Mouse (Mus musculus) kidney, adult 8-10 months (tissue): ENCODE data around the gene Hectd4.
A peak's percentile ranks its signal among the peaks of the same experiment; 100 is the strongest.

Source experiments
- DNase-seq, 2 experiments: peaks; one replicate each; pipeline ENCODE4 v3.0.0; 2022

Gene Hectd4

DNA sequence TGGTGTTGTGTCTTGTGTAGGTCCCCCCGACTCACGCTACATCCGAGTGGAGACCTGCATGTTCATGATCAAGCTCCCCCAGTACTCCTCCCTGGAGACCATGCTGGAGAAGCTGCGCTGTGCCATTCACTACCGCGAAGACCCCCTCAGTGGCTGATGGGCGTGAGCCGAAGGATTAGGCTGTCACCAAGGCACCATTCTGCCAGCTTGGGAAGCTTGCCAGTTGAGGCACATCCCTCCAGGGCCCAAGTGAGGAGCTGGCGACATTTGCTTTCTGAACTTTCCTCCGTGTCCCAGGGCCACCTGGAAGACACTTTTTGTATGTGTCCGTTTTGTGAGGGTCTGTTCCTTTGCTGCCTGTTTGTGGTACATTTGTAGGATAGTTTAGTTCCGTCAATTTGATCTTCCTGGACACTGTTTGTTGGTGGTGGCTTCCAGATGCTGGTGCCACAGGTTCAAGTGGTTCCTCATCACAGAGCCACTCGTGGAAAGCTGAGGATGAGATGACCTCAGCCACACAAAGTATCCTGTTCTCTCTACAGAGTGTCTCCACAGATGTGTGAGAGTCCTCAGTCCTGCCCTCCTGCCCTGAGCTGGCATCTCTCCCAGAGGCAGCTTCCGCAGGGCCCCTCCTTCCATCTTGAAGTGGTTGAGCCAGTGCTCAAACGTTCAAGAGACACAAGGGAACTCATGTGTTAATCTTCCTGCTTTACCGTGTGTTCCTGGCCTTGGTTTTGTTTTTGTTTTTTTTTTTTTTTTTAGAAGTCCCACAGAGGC, 146.6 kb downstream of the Hectd4 start:
- DNase-seq = no peak

DNA sequence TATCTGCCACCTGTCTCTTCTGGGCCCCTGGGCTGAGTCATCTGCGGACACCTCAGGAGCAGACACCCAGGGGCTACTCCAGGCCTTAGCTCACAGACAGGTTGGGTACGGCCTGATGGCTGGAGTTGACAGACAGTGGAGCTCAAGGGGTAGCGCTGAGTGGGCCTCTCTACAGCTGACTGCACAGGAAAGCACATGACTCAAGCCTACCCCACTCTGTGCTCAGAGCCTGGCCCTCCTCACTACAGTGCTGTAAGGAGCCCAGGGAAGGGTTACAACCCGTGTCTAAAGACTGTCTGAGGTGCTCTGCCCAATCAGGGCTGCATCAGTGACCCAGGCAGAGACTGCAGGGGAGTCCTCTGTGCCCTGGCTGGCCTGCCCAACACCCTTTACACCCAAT, 147.2 kb downstream of the Hectd4 start:
- no peak for DNase-seq

DNA sequence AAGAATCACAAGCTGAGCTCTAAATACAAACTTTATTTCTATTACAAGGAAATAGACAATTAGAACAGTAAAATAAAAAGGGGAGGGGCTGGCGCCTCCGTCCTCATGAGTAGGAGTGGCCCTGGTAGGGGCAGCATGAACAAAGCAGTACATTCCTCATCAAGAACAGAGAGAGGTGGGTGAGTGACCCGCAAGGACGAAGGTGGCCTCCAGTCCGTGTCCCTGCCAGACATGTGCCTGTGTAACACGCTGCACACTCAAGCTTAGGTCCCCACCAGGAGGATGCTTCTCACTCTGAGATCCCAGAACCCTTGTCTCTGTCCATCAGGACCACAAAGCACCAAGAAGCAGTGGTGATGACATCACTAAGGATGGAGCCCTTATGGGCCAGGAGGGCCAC, 151.7 kb downstream of the Hectd4 start:
- no peak for DNase-seq

DNA sequence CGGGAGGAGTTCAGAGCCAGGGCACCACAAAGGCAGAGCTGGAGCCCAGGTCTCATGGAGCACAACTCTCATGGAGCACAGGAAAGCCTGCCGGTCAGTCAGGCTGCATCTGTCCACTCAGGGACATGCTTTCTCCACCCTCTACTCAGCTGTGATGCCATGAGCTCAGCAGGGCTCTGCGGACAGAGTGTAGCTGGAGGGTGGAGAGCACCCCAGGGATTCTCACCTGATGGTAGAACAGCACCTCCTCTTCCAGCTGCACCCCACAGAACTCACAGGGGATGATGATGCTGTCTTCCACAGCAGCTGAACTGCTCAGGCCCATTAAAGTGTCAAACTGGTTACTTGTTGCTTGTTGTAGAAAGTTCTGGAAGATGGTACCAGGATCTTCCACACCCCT, 154.8 kb downstream of the Hectd4 start:
- no peak for DNase-seq

DNA sequence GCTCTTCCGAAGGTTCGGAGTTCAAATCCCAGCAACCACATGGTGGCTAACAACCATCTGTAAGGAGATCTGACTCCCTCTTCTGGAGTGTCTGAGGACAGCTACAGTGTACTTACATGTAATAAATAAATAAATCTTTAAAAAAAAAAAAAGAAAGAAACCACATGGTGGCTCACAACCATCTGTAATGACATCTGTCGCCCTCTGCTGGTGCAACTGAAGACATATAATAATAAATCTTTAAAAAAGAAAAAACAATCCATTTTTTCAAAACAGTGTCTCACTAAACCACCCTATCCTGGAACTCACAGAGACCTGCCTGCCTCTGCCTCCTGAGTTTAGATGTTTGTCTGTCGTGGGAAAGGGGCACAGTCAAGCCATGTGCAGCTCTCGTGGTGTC, 157.0 kb downstream of the Hectd4 start:
- DNase-seq = peak in 1 of 2 experiments; percentile 13

DNA sequence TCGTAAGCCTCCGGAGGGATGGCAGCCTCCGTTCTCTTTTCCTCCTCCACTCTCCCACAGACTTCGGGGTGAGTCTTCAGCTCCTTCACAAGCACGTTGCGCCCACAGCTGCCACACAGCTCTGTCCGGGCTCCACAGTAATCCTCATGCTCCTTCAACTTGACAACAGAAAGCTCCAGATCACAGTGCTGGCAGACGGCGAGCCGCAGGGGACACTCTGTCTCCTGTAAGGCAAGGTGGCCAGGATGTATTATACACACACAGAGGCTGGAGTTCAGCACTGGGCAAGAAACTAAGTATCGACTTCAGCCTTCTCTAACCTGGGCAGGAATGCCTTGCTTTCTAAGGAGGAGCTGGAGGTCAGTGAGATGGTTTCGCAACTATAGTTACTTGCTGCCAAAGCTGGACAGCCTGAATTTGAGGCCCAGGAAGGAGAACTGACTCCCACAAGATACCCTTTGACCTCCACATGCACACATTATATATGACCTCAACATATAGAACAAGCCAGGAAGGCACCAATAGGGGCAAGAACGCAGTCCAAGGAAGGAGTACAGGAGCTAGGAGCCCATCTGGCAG, 158.7 kb downstream of the Hectd4 start:
- no peak for DNase-seq

DNA sequence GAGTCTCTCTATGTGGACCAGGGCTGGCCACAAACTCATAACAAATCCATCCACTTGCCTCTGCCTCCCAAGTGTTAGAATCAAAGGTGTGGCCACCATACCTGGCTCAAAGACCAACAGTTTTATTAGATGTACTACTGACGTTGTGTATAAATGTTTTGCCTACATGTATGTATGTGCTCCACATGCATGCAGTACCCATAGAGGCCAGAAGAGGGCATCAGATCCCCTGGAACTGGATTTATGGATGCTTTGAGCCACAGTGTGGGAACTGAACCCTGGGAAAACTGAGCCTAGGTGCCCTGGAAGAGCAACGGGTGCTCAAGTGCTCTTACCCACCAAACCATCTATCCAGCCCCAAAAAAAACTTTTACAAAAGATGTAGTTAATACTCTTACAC, 160.7 kb downstream of the Hectd4 start:
- DNase-seq = no peak

DNA sequence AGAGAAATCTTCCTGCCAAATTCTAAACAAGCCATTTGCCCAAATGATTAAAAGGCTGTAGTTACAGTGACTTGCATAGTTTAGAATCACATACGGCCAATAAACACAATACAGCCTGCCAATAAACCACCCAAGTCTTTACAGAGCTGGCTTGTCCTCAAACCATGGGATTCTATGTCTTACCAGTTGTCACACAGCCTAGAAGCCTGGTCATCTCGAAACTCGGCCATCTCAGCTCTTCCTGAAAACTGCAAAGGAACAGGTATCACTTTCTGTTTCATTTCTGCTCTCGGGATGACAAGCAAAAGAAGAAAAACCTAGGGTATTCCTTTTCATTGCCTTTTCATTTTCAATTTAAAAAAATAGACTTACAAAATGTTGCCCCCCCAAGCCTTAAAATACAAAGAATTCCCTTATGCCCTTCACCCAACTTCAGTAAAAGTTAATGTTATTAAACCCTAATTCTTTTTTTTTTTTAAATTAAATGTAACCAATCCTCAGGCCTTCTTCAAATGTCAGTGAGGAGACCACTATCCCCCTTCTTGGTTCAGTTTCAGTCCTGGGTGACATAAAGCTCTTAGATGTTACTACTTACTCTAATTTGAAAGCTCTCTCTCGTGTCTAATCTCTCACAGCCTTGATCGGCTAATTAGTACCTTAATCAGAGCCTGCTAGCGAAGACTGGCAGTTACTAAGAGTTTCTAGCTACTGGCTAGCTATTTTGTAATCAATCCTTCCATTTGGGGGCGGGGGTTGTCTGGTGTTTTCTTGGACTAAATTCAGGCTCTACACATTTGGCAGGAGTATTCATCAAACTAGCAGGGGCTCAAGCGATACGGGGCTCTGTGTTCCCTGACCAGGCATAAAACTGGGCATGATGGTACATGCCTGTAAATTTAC, 164.1 kb downstream of the Hectd4 start:
- no peak for DNase-seq

DNA sequence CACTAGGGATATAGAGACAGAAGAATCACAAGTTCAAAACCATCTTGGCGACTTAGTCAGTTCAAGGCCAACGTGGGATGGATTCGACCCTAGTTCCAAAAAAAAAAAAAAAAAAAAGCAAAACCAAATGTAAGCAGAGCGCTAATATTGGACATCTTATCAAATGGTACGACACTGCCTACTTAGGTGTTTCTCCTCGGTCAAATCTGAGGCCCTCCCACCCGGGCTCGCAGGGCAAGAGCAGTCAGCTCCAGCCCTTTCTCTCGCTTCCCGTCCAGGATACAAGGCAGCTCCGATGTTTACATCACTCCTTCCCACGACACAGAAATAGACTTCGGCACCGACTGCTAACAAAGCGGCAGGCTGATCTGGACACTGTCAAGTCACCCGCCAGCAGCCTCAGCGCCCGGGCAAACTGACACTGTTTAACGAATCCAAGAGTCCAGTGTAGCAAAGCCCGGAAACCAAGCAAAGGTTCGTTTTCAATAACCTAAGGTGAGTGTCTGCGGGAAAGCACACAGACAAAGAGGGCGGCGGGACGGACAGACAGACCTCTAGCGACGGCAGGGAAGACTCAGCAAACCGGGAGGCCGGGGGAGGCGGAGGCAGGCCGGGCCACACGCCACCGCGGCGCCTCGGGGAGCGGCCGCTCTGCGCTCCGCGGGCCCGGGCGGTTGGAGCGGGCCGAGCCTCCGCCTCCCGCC, 164.9 kb downstream of the Hectd4 start:
- DNase-seq = peak in 1 of 2 experiments; percentile 53

DNA sequence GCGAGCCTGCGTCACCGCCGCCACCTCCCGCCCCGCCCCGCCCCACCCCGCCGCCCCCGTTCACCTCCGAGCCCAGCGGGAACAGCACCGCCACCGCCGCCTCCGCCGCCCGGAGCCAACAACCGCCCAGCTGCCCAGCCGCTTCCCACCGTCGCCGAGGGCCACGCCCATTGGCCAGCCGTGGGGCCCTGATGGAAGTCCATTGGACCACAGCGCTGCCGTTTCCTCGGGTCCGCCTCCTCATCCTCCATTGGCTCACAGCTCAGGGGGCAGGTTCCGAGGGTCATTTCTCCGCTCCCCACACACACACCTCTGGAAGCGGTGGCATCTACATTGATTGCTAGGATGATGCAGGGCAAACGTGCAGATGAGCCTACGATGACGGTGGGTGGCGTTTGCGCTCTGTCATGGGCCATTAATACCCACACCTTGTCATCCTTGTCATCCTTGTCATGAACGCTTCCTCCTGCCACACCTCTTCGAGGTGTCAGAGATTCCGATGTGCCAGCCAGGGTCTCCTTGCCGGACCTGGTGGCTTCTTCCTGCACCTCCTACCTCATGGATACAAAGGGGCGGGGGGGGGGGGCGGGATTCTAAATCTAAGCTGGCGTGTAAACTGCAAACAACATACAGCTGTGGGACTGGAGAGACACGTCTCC, 165.6 kb downstream of the Hectd4 start, which contains the start of gene Trafd1:
Gene Trafd1 (minus strand): TSS at position 172 of the 659 bp plus-strand sequence.
- peak; percentile 96 for DNase-seq

DNA sequence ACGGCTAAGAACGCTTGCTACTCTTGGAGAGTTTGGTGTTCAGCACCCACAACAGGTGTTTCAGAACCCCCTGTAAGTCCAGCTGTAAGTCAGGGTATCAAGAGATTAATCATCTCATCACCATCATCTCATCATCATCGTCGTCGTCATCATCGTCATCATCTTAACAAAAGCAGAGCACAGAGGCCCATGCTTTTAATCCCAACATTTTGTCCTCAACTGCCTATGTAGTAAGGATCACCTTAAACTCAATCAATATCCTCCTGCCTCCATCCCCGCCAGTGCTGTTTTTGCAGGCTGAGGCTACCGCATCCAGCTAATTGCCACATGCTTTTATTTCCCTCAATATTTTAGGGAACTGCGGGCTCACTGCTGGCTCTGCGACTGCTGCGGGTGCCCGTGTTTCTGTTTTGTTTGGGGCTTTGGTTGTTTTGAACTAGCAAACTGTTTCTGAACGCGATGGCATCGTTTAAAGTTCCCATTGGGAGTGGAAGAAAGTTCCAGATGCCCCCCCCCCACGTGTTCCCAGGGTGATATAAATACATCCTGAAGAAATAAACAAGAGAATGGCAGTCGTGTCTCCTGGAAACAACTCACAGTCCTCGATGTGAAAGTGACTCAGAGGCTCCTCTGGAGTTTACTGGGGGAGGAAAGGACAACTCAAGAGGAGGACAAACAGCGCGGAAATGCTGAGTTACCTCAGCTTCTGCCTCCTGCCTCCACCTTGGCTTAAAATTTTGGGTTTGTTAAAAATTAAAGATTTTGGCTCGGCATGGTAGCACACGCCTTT, 166.3 kb downstream of the Hectd4 start:
- no peak for DNase-seq

DNA sequence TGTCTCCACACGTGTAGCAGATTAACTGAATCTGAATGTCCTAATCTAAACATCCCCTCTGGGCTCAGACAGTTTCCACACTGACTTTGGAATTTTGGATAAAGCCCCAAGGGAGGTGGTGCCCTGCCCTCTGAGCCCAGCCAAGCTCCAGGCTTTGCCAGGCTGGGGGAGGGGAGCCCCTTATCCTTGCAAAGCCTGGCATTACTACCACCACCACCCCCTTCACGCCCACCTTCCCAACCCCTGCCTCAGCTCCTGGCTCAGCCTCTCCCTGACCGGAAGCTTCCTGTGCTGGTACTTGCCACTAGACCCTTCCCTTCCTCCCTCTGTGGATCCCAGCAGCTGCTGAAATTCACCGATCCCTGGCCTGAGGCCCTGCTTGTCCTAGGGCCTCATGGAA, 167.1 kb downstream of the Hectd4 start:
- no peak for DNase-seq

DNA sequence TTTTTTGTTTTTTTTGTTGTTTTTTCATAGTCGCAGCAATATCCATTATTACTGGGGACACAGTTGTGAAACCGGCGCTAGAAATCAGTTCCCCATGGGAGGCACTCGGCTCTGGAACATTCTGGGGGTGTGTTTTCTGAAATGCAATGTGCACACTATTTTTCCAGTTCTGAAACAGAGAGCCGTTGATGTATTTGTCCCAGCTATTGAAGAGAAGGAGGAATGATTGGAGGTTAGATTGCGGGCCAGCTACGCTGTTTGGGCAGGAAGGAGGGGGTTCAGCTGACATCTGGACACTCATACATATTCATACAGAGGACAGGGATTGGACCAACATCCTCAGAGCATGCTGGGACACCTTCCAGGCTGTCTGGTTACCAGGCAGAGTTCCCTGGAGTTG, 169.1 kb downstream of the Hectd4 start:
- no peak for DNase-seq

DNA sequence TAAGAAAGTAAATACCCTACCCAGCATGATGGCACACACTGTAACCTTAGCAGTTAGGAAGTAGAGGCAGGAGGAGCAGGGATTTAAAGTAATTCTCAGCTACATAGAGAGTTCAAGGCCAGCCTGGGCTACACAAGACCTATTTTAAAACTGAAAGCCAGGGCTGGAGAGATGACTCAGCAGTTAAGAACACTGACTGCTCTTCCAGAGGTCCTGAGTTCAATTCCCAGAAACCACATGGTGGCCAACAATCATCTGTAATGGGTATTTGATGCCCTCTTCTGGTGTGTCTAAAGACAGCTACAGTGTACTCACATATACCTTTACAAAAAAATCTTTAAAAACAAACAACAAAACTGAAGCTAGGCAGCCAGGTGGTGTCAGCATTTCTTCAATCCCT, 169.7 kb downstream of the Hectd4 start:
- no peak for DNase-seq

DNA sequence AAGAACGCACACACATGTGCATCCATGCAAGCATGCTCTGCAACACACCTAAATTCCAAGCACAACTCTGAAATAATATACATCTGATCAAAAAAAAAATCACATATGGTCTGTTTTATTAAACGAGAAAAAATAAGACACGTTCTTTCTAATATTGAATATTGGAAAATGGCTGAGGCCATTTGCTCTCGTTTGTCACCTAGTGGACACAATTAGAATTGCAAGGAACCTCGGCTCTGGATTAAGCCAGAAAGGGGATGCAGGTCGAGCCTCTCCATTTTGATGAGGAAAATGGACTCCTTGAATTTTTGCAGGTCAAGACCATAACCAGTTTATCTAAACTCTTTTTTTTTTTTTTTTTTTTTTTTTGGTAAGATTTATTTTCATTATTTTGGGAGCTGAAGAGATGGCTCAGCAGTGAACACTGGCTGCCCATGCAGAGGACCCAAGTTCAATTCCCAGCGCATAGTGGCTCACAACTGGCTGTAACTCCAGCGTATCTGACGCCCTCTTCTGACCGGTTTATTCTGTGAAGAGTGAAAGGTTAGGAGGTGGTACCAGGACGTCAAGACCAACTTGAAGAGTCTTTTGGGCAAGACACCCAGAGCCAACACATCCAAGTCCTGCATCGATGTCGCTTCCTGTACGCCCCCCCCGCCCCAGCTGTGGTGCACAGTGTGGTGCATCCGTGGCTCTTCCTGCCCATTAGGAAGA, 172.8 kb downstream of the Hectd4 start:
- DNase-seq = peak in 1 of 2 experiments; percentile 31

DNA sequence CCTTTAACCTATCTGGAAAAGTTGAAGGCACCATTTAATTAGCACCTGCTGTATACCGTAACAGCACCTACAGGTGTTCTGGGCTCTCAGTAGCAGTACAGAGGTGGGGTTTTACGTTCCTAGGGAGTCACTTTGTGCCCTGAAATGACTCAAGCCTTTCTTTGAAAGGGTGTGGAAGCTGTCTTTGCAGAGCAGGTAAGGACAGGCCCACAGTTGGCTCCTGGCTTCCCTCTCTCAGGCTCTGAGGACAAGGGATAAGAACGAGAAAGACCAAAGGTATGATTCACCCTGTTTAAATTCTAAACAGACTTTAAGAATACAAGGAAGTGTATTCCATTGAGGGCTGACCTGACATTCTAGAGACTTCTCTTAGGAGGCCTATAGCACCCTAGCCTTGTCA, 173.4 kb downstream of the Hectd4 start:
- DNase-seq = no peak

DNA sequence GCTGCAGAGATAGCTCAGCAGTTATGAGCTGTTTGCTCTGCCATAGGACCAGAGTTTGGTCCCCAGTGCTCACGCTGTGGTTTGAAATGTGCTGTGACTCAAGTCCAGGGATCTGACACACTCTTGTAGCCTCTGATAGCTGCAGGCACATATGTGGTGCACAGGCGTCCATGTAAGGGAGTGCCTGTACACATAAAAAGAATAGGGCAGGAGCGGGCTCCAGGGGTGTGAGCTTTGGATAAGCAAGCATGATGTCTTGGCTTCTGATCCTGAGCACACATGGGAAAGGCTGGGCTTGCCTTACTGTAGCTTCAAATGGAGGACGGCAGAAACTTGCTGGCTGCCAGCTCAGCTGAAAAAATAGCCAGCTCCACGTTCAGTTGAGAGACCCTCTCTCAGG, 175.6 kb downstream of the Hectd4 start:
- no peak for DNase-seq

DNA sequence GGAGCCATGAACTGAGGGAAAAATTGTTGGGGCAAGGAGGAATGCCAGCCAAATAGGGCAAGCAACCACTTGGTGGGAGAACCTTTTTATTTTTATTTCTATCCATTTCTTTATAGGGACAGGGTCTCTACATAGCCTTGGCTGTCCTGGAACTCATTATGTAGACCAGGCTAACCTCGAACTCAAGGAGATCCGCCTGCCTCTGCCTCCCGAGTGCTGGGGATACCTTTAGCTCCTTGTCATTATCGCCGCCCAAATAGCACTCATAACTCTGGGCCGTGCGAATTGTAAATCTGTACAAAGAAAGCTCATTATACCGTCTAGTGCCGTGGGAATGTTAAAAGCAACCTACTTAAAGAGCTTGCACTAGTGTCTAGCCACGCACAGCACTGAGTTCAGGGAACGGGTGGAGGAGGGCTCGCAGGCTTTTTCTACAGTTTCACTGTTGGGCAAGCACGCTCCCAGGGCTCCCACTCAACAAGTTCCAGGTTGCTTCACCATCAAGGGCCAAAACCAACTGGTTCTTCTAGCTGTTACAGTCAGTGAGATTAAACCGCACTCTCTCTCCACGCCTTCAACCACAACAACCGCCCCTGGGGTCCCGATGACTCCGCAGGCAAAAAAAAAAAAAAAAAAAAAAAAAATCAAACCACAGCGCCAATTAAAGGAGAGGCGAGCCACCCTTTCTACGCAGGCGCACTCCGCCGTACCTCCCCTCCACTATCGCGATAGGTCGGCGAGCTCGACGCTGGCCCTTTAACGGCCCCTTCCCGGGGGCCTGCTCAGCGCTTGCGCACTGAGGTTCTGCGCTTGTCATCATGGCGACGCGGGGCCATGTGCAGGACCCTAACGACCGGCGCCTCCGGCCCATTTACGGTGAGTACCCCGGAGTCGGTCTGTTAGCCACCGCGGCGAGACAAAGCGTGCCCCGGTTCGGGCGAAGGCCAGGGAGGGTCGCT, 177.4 kb downstream of the Hectd4 start, which contains the start of gene Naa25:
Gene Naa25 (plus strand): TSS at position 750 of the 959 bp plus-strand sequence.
- DNase-seq = peak; percentile 94

DNA sequence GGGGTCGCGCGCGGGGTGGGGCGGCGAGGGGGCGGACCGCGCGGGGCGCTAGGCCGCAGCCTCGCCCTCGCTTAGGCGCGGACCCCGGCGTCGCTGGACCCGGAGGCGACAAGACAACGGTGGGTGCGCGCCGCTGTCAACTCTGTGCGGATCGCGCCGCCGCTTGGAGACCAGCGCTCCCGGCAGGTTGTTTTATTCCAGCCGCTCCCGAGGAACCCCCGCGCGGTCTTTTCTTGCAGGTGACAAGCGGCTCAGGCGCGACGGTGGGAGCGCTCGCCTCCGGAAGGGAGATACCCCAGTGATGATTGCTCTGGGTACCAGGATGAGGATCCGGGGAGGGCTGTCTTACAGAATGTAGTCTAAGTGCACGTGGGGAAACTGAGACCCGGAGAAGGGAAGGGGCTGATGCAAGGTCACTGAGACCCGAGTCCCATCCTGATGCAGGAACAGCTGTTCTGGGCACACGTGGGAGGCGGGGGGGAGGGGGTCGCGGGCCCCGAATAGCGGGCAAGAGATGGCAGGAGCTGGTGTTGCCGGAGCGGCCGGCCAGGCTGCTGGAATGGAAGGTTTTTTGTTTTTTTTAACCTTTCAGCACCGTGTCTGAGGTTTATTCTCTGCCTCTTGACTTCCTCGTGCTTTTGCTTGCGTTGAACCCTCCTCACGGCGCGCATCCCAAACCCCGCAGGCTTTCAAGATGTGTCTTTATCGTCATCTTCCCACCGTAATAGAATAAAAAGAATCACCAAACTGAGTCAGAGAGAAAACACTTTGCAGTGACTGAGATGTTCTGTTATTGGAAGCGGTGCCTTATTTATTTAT, 178.3 kb downstream of the Hectd4 start:
- no peak for DNase-seq
